Mouse (Mus musculus) urinary bladder, adult 18-20 months (tissue): ENCODE results near the gene Cpt1b.

Experiments used
- DNase-seq, 2 experiments: peaks; one replicate each; pipeline ENCODE4 v3.0.0; 2022; ENCODE audit warnings: low spot score in 2 of 2, mixed read lengths in 2 of 2

The Cpt1b gene

DNA sequence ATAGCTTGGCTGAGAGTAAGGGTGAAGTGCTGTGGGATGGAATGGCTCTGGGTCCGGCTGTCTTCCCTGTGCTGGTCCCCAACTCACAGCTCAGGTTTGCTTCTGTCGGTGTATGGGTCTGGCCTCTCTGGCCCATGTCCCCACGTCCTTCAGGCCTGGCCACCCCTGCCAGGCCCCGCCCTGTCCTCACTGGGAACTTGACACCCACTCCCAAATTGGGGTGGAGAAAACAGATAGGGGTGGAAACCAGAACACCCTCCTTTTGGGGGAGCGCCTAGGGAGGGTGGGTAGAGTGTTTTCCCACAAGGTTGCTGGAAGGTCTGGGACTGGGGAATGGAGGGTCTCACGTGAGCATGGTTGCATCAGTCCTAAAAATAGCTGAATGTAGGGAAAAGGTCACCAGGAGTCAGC, at the start of gene Cpt1b:
Gene Cpt1b, minus strand, starts transcription at position 153 of the 411 bp plus-strand sequence.
- no peak for DNase-seq

DNA sequence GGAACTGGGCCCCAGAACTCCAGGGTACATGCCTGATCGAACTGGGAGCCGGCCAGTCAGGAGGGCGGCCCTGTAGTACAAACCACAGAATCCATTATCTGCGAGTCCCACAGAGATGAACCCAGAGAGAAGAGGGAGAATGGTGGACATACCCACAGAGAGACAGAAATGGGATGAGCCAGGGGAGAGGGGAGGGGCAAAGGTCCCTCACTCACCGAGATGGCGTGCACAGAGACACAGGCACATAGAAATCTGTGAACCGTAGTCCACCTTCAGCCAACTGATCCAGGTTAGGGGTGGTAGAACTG, 49.6 kb upstream of the Cpt1b start:
- no peak for DNase-seq

DNA sequence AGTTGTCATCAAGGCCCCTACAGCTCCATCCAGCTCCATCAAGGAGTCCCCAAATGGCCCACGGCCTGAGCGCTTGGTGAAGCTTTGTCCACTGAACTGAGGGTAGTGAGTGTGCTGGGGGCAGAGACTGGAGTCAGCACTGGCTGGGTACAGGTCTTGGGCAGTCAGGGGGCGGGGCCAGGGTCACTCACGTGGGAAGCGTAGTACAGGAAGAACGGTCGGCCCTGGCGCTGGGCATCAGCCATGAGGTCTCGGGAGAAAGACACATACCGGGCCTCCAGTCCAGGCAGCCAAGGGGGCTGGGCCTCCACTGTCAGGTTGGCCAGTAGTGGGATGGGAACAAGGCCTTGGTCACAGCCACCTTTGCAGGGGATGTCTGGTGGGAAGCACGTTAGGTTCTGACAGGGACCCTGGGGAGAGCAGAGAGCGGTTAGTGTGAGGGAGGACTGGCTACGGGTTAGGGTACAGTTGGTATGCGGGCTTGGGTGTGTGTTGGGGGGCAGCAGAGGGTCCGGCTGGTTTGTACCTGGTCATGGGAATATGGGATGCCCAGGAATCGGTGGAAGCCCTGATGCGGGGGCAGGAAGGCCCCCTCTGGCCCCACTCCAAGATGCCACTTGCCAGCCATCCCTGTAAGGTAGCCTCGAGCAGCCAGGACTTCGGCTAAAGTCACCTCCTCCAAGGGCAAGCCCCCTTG, 49.1 kb upstream of the Cpt1b start:
- DNase-seq = no peak

DNA sequence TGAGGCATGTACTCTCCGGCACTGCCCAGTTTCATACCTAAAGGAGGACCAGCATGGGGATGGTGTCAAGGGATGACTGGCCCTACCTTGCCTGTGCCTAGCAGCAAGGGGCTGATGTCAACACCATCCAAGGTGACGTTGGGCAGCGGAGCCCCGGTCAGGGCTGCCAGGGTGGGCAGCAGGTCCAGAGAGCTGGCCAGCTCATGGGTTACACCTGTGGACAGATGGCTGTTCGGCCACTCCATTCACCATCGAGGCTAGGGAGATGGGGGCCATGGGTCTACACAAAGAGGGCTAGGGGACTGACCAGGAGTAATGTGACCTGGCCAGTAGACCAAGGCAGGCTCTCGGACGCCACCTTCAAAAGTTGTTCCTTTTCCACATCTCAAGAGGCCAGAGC, 48.3 kb upstream of the Cpt1b start:
- no peak for DNase-seq

DNA sequence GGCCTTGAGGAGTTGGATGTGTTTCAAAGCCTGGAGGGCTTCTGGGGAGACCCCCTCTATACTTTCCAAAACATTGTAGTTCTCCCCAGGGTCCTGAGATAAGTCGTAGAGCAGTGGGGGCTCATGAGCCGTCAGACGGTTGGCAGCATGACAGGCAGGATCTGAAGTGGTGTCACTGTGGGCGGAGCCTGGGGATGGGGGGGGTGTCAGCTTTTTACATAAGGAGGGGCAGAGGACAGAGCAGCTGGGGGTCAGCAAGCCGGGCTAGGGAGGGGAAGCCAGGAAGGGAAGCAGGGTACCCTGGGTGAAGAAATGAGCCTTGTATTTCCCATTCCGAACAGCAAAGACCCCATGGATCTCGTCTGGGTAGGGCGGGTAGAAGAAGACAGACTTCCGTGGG, 47.7 kb upstream of the Cpt1b start:
- no peak for DNase-seq

DNA sequence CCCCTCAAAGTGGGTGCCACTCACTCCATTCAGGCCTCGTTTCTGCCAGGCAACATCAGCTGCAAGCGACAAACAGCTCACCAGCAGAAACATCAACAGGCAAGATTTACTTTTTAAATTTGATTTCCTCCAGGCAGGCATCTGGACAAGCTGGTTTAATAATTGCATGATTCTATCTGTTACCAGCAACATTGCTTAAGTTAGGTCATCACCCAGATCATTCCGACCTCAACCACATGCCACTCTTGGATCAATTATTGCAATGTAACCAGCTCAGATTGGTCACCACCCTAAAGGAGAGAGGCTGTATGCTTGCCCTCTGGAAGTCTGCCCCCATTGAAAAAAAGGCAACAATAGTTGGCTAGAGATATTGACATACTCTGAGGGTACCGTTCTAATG, 45.8 kb upstream of the Cpt1b start:
- no peak for DNase-seq

DNA sequence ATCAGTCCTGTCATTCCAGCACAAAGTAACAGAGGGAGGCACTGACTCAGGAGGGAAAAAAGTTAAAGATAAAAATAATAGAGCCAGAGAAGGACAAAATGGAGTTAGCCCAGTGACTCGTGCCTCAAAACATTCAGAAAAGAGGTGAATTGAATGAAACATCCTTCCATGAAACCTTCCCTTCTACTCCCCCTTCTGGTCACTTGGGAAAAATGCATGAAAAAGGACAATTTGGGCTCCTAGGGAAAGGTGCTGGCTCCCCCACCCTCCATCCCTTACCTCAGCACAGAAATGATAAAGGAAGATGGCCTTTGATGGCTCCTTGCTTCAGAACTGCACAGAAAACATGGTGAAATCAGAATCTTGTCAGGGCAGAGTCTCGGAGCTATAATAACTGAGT, 42.9 kb upstream of the Cpt1b start:
- no peak for DNase-seq

DNA sequence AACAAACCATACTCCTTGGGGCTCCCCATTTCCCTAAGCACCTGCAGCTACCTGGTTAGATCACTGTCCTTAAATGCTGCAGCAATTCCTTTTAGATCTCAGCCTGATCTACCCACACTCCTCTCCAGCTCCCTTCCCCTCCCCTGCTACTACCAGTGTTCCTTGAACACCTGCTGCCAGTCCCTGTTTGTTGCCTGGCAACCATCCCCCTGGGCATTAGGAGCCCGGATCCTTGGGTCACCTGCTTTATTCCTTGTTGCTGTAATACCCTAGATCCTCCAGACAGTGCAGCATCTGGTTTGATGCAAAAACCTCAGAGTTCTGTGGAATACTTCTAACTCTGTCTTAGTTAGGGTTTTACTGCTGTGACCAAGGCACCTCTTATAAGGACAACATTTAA, 39.4 kb upstream of the Cpt1b start:
- DNase-seq = no peak

DNA sequence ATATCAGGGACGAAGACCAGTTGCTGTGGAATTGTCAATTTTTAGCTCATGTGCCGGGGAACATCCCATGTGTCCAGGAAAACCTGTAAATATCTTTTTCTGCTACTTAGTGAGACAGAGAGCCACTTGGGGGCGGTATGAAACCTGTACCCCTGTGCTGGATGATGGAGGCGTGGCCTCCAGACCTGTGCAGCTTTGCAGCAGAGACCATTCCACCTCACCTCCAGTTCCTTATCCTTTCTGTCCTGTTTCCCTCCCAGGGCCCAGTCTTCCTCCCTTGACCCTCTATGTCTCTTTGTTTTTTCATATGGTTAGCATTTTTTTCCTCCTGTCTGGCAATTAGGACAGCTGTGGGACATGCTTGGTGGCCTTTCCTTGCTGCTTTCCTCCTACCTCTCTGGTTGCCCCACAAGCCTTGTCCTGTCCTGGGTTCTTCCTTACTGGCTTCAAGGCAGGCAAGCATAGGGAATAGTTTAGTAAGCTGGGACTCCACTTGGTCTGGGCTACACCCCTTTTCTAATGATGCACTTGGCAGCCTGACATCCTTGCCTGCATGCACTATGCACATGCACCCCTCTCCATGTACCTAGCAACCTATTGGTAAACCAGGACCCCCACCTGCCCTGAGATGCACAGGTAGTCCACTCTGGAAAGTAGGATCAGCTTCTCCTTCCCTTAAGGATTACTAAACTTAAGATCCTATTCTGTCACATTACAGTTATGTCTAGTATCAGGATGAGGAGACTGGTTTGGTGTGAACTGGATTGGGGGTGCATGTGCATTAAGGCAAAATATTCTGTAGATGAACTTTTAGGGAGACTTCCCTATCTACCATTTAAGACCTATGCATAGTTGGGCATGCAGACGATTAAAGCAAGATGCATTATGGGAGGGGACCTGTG, 37.9 kb upstream of the Cpt1b start:
- no peak for DNase-seq

DNA sequence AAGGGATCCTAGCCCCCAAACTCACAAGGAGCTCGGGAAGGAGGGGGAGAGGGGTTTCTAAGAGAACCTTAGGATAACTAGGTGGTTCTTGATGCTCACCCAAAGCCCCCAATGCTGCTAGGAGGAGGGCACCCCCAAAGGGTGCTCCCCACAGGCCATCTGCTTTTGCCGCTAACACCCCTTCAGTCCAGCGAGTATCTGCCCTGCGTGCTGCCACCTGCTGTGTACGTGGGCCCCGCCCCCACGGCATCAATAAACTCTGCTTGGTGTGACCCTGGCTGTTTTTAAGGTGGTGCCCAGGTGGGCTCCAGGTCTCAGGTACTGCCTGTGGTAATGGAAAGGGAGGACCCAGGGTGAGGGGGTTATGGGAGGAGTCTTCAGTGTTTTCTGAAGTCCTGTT, 36.5 kb upstream of the Cpt1b start:
- no peak for DNase-seq

DNA sequence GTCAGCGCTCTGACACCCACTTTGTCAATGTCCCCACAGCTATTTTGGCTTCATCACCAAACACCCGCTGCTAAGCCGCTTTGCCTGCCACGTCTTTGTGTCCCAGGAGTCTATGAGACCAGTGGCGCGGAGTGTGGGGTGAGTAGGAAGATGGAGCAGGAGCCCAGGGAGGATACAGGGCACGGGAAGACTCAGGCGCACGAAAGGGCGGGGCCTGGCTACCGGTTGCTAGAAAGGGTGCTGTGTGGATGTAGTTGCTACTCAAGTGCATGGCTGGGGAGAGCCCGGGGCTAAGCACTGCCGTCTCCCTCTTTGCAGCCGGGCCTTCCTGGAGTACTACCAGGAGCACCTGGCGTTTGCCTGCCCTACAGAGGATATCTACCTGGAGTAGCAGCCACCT, 35.7 kb upstream of the Cpt1b start:
- no peak for DNase-seq

DNA sequence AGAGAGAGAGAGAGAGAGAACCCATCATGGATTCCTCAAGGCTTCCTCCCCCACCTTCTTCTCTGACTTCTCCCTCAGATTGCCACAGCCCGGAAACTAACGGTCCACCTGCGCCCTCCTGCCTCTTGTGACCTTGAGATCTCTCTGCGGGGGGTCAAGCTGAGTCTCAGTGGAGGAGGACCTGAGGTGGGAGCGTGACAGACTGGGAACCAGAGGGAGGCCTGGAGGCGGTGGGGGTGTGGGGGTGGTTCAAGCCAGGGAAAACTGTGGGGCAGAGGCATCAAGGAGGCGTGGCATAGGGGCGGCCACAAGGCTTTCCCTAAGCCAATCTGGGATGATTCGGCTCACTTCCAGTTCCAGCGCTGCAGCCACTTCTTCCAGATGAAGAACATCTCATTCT, 34.6 kb upstream of the Cpt1b start:
- no peak for DNase-seq

DNA sequence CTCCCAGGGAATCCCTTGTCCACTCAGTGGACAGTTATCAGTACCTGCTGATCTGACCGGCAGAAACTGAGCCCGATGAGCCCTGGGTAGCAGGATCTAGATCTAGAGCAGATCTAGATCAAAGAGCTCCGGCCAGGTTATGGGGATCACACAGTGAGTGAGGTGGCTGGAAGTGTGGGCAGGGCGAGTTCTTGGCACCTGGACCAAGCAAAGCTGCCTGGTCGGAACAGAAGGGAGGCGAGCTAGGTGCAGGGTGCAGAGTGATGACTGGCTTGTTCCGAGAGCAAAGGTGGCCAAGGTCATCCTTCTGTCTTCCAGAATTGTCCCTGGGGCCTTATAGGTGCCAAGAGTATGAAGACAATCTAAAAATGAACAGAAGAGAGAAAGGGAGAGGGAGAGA, 34.2 kb upstream of the Cpt1b start:
- no peak for DNase-seq

DNA sequence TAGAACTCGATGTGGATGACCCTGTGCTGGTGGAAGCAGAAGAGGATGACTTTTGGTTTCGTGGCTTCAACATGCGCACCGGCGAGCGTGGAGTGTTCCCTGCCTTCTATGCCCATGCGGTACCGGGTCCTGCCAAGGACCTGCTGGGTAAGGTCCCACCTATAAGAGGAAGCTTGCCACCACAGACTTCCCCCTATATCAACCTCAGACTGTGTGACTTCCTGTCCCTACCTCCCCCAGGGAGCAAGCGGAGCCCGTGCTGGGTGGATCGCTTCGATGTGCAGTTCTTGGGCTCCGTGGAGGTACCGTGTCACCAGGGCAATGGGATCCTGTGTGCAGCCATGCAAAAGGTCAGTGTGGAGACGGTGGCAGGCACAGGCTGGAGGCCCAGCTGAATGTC, 33.3 kb upstream of the Cpt1b start:
- DNase-seq = no peak

DNA sequence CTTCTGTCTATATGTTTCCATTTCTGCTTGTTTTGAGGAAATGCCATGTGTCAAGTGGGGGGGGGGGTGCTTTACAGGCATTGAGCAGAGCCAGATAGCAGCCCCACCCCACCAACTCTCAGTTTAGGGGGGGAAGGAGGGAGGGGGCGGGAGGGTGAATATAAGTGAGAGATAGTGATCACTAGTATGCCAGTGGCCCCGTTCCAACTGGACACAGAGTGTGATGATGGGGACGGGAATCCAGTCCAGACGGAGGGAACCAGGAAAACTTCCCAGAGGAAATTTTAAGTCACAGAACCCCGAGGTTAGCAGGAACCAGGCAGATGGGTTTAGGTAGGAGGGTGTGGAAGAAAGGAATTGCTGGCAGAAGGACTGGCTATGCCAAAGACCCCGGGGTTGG, 30.0 kb upstream of the Cpt1b start:
- no peak for DNase-seq

DNA sequence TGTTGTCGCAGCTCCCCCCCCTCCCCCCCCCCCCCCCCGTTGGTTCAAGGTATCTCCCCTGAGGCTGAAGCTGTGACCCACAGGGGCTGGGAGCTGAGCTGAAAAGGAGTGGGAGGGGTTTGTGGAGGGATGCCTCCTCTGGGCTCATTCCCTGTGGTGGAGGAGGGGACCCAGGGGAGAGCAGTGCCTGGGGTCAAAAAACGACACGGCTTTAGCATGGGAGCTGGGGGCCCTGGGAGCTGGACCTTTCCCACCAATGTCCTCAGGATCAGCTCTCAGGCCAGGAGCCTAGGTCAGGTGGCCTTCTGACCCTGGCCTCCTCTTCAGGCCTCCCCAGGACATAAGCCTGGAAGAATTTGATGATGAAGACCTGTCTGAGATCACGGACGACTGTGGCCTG, 29.2 kb upstream of the Cpt1b start:
- DNase-seq = no peak

DNA sequence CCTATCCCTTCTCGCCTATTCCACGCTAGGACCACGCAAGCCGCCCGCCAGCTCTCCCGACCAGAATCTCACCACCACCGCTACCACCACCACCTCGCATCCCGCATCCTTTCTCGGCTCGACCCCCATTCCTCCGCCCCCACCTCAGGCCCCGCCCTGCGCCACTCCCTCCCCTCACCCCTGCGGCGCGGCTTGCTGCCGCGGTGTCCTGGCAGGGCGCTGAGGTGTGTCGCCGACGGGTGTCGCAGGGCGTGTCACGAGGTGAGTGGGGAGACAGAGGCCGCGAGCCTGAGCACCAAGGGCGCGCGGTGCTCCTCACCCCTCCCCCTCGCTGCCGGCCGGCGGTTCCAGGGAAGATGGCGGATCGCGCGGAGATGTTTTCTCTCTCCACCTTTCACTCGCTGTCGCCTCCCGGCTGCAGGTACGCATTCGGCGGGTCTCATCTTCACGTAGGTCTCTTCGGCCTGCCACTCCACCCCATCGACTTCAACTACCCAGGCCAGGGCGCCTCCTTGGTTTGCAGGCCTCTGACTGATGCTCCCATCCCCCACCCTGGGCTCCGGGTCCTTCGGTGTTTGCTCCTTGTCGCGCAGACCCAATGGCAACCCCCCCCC, 28.3 kb upstream of the Cpt1b start, which contains the start of gene Mapk8ip2:
Gene Mapk8ip2, plus strand, starts transcription at position 49 of the 614 bp plus-strand sequence.
- no peak for DNase-seq

DNA sequence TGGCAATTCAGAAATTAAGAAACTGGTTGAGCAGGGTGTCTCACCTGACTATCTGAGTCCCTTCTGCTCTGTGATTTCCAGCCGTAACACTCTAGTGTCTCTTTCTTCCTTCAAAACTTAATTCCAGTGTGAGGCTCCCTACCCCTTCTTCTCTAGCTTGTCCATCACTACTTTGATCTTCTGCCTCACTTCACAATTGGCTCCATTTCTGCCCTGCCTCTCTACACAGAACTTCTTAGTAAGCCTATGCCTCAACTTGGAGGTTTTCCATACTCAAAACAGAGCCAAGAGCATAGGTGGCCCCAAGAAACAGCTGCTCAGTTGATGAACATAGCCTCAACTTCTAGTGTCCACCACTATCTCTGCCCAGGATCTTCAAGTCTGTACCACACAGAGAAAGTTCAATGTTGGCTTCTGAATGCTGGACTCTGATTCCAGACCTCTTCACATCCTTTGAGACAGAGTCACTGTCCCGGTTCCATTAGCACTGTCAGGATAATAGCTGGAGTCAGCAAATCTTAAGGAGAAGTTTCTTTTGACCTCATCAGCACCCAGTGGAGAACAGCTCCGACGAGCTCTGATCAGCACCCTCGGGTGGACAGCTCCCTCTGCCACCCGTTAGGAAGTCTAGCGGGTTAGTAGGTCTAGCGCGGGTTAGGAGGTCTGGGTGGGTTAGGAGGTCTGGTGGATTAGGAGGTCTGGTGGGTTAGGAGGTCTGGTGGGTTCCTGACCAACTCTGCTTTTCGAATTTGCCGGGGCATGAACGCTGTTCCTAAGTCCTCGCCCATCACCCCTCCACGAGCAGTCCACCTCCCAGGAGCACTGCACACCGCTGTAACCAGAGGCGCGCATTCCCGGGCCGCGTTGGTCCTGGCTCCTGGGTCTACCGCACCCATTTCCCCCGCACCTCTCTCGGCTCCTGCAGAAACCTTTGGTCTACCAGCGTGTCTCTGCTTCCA, 27.5 kb upstream of the Cpt1b start:
- peak; percentile 39 to 69 for DNase-seq

DNA sequence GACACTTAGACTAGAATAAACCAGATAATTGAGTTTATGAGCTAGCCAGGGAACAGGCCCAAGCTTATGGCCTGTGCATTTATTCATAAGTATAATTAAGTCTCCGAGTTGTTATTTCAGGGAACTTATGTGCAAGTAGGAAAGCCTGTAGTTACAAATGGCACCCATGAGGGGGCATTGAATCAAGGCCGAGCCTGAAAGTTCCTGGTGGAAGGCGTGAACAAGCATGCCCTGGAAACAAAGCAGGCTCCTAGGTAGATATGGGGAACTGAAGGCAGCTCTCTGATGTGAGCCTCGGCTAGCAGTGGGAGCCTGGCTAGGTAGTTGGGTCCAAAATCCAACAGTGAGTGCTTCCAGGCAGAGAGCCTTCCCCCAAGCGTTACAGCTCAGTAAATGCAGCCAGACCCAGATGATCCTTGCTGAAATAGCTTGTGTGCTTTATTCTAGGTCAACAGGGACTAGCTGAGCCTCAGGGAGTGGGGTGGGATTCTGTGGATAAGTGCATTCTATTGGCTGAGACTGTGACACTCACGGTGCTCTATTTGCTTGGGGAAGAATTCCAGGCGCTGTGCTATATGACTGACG, 16.9 kb upstream of the Cpt1b start:
- no peak for DNase-seq

DNA sequence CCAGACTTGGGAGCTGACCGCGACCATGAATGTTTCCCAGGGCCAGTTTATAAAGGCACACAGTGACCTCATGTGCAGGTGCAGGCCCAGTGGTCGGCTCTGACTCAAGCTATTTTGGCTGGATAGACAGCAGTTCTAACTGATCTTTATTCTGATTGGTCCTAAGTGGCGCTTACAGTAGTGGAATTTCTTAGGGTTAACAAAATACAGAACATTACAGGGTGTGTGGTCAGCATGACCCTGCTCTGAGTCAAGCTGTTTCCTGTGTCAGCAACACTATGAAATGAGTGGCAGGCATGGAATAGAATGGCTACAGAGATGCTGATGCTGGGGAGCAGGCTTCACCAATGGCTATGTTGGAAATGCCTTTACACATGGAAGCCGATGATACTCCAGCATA, 10.2 kb upstream of the Cpt1b start:
- DNase-seq = no peak

DNA sequence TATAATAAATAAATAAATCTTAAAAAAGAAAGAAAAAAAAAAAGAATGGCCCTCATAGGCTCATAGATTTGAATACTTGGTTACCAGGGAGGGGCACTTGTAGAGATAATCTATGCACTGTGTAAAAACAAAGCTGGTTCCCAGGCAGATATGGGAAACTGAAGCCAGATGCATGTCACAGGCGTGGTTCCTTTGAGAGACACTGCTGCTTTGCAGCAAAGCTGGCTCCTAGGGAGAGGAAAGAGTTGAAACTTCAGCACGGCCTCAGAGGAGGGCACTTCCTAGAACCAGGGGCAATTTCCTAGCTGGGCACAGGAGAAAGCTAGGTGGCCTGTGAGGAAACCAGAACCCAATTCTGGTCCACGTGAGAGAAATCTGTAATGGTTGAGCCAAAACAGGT, 8.5 kb upstream of the Cpt1b start:
- DNase-seq = no peak
